Mouse (Mus musculus) gastrocnemius, postnatal 14 days (tissue): ENCODE data around the gene Mb21d2. TPM values are rescaled to one million over a fixed set of nuclear protein-coding genes. Genes with fewer than 3 reads are reported as not detected.

Experiments
- DNase-seq: peaks from one replicate; pipeline ENCODE4 v3.0.0; 2021; ENCODE audit warnings: mixed read lengths
- intact Hi-C: fragments of 180-260 bp; cut with DNase I; formaldehyde crosslinking; loops from one replicate; pipeline ENCODE4 v1.15.1; 2025; ENCODE audit warnings: low total_unique reads
- total RNA-seq, 2 experiments: library from RNA; stranded (reverse); gene quantifications; 2 replicates each; pipeline ENCODE4 v1.2.3; 2021

Gene Mb21d2
- total RNA-seq, 2 experiments from 2014 or later, result 6.2 to 7.1 TPM

- intact Hi-C loops, result no loop called here
- DNase-seq, result no peak
Observed at GRCm38 (mm10) chr16:28905567-28906289, 23.7 kb downstream of the Mb21d2 start.

GRCm38 (mm10) chr16:28902620-28903565 is 26.6 kb downstream of the Mb21d2 start:
- intact Hi-C loops, result no loop called here
- DNase-seq, result no peak

DNA sequence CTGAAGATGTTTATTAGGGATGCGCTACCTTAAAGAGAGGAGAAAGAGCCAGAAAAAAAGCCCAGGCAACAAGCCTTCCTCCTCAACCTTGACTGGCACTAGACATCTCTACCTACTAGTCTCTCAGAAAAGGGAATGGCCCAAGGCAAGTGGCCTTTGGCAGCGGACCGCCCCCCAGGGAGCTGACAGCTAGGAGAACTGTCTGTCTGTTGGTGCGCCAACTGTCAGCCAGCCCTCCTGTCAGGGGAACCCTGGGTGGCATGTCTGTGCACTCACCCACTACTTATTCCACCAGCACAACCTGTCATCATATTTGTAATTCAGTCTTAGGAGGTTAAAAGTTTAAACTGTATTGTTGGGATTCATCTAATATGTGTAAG is 30.3 kb downstream of the Mb21d2 start:
- no peak for DNase-seq
- intact Hi-C loops, result no loop called here

- peak; percentile 32 for DNase-seq
- intact Hi-C loops, result no loop called here
Observed at GRCm38 (mm10) chr16:28898509-28899160, 30.8 kb downstream of the Mb21d2 start.

- intact Hi-C loops, result no loop called here
- DNase-seq, result no peak
Observed at GRCm38 (mm10) chr16:28896571-28896970, 32.9 kb downstream of the Mb21d2 start.

DNA sequence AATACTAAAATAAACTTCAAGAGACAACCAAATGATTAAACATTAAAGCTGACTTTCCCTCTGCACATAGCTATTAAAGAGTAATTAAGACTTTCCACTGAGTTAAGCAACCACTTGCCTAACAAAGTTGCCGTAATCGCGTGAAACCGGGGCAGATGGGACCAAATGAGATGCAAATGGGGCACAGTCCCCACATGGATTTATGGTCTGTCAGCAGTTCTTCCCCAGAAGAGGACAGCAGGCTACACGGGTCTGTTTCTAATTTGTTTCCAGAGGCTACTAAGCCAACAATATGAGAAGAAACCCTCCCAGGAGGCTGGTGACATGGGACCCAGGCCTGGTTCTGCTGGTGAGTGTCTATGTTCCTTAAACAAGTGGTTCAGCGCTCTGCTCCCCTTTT is 34.6 kb downstream of the Mb21d2 start:
- DNase-seq, result no peak
- intact Hi-C loops, result no loop called here

GRCm38 (mm10) chr16:28893266-28893665 is 36.2 kb downstream of the Mb21d2 start:
- DNase-seq, result no peak
- intact Hi-C loops, result no loop called here

DNA sequence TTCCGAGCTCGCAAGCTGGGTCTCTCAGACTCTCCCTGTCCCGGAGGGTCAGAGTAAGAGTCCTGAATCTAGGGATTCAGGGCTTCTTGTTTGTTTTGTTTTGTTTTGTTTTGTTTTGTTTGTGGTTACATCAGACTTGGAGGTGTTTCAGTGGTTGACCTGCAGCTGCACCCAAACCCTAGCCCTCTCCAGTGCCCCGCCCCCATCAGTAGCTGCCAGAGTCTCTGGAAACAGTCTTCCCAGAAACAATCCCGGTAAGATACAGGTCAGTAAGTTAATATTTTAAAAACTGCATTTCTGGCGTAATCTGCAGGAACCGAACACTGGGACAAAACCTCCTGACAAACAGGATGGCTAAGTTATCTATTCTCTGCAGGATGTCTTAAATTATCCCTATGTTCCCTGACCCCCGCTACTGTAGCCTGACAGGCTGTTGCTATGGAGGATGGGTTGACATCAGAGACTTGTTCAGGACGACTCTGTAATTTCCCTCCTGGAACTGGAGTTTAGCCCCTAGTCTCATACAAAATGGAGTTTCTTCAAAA is 43.2 kb downstream of the Mb21d2 start:
- intact Hi-C loops, result no loop called here

DNA sequence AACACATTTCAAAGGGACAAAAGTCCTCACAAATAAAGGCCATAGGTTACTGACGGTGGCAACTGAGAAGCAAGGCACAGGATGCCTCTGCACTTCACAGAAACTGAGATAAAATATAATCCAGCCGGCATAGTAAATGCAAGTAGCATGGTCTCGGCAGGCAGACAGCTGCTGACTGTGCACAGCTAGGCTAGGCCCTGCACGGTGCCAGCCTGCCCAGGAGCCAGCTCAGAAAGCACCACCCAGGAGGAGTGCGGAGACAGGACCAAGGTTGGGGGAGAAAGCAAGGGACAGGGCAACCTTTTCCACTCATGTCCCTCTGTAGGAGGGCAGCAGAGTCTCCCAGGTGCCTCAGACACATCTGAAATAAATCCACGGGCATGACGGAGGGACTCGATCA is 44.0 kb downstream of the Mb21d2 start:
- DNase-seq, result no peak
- intact Hi-C loops, result no loop called here

More for the DNA sequence above, 43.2 kb downstream of the Mb21d2 start:
- DNase-seq, result no peak

- intact Hi-C loops, result no loop called here
- no peak for DNase-seq
Observed at GRCm38 (mm10) chr16:28884661-28885060, 44.8 kb downstream of the Mb21d2 start.

GRCm38 (mm10) chr16:28883649-28884048 is 45.8 kb downstream of the Mb21d2 start:
- intact Hi-C loops, result no loop called here
- no peak for DNase-seq

DNA sequence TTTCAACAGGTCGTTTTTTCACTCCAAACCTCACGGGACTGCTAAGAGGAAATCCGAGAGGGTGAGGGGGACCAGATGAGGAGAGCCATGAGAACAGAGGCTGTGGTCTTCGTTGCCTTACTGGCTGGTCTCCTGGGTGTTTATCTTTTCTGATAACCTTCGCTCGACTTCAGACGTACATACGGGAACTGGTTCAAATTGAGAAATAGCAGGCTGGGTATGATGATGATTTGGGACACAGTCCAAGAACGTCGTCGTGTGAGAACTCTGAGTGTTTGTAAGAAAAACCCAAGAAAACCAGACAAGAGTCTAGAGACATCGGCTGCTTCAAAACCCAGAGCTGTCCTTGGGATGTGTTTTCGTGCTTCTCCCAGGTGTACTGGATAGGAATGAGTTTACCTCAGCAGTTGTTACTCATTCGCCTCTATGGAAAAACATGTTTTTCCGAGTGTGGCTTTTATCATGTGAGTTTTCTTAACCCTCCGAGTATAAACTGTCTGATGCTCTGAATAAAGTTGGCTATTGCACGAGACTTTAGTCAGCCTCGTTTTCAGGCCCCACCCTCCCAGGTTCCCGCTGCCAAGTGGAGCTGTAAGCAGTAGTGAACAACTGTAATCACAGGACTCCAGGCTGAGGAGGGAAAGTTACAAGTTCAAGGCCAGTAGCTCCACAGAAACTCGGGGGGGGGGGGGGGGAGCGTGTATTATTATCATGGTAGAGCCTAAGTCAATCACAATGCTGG is 46.6 kb downstream of the Mb21d2 start:
- intact Hi-C loops, result no loop called here
- DNase-seq, result peak; percentile 34

DNA sequence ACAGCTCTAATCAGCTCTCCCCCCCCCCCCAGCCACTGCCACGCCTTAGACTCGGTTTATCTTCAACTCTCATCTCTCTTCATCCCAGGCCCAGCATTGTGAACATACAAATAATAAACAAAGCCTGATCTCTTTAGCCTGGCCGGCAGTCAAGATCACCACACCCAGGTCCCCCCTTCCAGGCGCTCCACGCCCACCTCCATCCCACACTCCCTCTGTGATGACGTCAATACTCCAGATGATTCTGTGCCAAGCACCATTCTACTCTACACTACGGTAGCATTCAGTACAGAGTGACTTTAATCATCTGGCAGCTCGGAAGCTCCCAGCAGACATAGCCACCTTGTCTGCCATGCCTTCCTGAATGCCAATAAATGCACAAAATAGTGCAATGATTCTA is 47.7 kb downstream of the Mb21d2 start:
- no peak for DNase-seq
- intact Hi-C loops, result no loop called here

GRCm38 (mm10) chr16:28880756-28881155 is 48.7 kb downstream of the Mb21d2 start:
- intact Hi-C loops, result no loop called here
- no peak for DNase-seq

DNA sequence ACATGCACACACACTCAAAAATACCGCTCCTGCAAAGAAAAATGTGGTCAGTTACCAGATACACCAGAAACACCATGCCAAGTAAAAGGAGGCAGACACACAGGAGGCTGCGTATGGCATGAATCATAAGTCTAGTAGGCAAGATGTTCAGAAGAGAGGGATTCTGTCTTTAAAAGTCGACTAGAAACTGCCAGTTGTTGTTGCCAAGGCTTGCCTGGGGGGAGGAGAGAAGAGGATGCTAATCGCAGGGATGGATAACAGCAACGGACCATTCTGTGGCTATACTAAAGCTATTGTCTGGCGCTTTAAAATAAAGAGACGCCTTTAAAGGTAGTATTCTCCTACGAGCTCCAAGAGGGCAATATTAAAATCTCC is 49.2 kb downstream of the Mb21d2 start:
- intact Hi-C loops, result no loop called here
- no peak for DNase-seq

DNA sequence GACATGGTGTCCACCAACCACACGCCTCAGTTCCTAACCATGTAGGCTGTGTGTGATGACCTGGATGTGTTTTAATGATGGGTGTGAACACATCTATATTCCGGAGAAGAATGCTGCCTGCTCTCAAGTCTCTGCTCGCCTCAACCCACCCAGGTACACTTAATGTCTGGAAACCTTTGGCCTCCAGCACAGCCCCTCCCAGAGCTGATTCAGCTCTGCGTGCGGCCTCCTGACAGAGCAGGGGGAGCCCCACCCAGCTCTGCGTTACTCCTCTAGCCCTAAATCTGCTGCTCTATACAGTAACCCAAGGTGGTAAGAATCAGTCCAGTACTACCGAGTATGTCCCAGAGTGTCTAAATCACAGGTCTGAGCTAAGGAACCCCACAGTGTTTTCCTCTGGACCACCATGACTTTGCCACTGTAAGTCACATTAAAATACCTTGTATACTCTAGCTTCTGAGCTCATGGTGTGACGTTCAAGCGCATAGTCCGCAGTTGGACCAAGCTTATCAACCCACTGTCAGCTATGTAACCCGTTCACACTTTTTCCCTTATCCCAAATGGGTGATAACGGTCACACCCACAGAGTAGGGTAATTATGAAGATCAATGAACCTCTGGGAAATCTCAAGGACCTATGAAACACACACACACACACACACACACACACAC is 49.7 kb downstream of the Mb21d2 start:
- DNase-seq, result no peak
- intact Hi-C loops, result loop anchor here (10.0 kb wide), 1 partner anchor 45 kb away; the partner anchor contains the start of gene Mb21d2

GRCm38 (mm10) chr16:28877162-28877662 is 52.3 kb downstream of the Mb21d2 start:
- no peak for DNase-seq
- intact Hi-C loops, result loop anchor here (10.0 kb wide), 1 partner anchor 48 kb away; the partner anchor contains the start of gene Mb21d2

DNA sequence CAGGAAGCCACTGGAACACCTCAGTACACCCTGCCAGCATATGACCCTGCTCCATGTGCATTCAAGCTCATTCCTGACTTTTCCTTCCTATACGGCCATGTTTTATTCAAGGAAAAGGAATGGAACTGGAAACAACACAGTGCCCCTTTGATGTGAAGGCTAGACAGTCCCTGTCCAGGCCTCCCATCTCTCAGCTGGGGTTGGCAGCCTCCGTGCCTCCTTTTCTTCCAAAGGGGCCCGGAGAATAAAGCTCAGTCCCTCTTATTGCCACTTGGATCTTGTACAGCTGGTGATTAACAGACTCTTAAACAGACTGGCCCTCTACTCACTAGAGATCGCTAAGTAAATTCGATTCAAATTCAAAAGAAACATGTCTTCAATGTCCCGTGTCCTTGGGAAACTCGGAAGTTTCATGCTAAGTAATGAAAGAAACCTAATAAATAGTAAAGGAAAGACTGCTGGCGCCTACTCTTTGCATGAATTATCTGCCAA is 56.0 kb downstream of the Mb21d2 start:
- intact Hi-C loops, result loop anchor here (10.0 kb wide), 1 partner anchor 51 kb away; the partner anchor contains the start of gene Mb21d2
- no peak for DNase-seq
